Mouse (Mus musculus) cortical plate, adult 2 months (tissue): ENCODE measurements around the gene Ly75.

Source experiments
- CTCF ChIP-seq: fragments of 200-500 bp; IDR thresholded peaks from 2 replicates; pipeline ENCODE4 v1.5.1; 2011; ENCODE audit warnings: mild to moderate bottlenecking, control low read depth, low read length; ENCODE audit not compliant: insufficient read depth; ENCODE audit errors: extremely low read depth
- POLR2A ChIP-seq: fragments of 200-500 bp; IDR thresholded peaks from 2 replicates; pipeline ENCODE4 v1.6.1; 2011; ENCODE audit warnings: mild to moderate bottlenecking, low read length, control low read depth; ENCODE audit not compliant: insufficient read depth; ENCODE audit errors: extremely low read depth

DNA sequence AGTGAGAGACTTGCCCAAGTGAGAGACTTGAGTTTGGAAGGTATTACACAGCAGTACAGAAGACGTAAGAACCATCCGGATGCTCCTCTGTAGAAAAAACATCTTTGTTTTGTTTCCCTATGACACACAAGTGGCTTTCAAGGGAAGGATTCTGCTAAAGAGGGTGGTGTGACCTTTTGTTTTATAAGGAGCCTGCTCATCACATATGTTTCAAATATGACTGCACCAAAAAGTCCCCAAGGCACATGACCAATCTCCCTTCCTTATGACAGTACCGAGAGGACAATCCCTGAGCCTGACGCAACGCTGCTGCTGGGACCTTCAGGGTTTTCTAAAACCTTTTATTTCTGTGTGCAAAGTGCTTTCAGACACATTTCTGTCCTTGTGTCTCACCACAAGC is 12.9 kb downstream of the Ly75 start:
- no peak for TF ChIP-seq POLR2A
- no peak for TF ChIP-seq CTCF
